Mouse (Mus musculus): ENCODE results near the gene Itpka. TPM values are rescaled to one million over a fixed set of nuclear protein-coding genes. Genes with fewer than 3 reads are reported as not detected.

Itpka gene
- polyA plus RNA-seq (2012): 0.82 and 0.90 TPM in 2 replicates

DNA sequence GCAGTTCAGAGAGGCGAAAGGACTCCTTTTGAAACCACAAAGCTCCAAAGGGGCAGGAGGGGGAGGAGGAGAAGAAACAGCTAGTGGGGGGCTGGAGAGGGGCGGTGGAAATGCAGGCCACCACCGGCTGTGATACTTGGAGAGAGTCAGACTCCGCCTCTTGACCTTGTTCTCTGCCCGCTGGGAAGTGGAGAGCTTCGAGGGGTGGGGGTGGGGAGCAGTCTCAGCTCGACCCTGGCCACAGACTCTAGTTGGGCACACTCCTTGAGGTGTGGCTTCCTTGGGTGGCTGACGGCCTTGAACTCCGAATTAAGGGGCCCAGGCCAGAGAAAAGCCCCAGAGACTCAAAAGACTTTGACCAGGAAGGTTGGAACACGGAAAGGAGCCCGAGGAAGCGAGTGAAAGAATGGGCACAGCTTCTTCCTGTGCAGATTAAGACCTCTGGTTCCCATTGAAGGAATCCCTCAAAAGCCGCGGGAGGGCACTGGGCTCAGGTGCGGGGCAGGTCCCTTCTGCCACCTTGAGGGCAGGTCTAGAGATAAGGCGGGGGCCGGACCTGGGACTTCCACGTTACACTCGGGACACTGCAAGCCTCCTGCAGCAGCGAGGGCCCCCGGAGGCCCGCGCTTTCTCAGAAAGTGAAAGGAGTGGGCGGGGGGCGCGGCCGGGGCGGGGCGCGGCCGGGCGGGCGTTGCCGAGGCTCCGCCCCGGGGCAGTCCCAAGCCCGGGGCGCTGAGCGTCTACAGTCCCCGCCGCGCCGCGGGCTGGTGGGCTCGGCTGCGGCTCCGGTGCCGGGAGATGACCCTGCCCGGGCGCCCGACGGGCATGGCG, at the start of gene Itpka:
Gene Itpka (plus strand): TSS at position 757 of the 831 bp plus-strand sequence.

DNA sequence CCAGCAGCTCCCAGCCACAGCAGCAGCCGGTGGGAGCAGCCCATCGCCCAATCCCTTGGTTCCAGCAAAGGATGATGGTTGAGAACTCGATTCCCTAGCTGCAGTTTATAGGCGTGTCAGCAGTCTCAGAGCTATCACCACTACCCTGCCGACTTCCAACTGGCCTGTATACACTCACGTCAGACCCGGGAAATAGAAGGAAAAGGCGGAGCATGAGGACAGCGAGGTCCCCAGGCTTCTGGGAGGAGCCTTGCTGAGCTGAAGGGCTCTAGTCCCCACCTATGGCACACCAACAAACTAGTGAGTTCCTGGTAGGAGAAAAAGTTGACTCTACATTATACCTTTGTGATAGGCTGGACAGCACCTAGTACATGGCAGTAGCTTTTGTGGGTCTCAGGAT, 18.1 kb downstream of the Itpka start, which contains the start of gene Ltk:
Gene Ltk (minus strand): TSS at position 181 of the 400 bp plus-strand sequence.

DNA sequence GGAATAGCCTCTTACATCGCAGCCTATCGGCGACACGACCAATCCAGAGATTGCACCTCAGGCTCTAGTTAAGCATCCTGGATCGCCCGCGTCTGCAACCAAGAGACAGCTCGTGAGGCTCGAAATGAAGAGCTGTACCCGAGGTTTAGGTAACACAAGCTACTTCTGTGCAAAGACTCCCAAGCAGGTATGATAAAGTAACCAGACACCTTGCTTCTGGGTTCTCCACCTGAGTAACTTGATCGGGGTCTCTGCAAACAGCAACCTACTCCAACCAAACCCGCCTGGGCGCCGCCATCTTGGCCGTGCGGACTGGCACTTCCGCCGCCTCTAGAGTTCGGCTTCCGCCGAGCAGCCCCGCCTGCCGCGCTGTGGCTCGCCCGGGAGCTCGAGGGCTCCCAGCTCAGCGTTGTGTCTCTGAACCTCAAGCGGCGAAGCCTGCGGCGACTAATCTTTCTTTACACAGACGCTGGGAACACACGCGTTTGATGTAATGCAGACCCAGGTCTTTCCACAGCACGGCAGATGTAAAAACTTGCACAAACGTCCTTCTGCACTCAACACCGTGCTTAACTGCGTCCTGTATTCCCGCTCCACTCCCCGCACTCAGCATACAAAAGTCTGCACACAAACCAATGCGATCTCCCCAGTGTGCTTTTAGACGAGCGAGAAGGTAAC, 45.2 kb downstream of the Itpka start, which contains the start of gene Rpap1:
Gene Rpap1 (minus strand): TSS at position 332 of the 678 bp plus-strand sequence.

DNA sequence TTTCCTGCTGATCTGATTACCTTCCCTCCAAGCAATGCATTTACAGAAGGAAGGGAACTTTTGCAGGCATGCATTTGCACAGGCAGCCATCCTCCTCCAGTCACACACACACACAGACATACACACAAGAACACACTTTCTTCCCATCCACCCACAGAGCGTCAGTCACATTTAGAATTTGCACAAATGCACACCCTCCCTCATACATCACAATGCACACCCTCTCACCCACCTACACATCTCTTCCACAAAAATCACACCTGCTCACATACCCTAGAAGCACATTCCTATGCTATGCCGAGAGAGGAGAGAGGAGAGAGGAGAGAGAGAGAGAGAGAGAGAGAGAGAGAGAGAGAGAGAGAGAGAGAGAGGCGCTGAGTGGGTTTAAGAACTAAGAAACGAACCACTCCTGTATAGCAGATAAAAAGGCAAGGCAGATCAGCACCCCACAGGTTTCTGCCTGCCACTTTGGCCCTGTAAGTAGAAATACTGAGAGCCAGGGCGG, 55.2 kb downstream of the Itpka start, which contains the start of gene Tyro3:
Gene Tyro3 (plus strand): TSS at position 455 of the 505 bp plus-strand sequence.

Other genes starting within 250 kb of the Itpka start
- gene Exd1, start 194.7 kb upstream of the Itpka start, polyA plus RNA-seq (2012): 0.09 TPM in 1 of 2 replicates, not detected in the other
- 11.6 and 12.6 TPM in 2 replicates for gene Chp1, start 194.6 kb upstream of the Itpka start, polyA plus RNA-seq (2012)
- 2.2 TPM in 2 replicates for gene Nusap1, start 124.0 kb upstream of the Itpka start, polyA plus RNA-seq (2012)
- 13.7 and 16.8 TPM in 2 replicates for gene Oip5, start 123.9 kb upstream of the Itpka start, polyA plus RNA-seq (2012)
- 3.1 and 4.6 TPM in 2 replicates for gene Ndufaf1, start 79.5 kb upstream of the Itpka start, polyA plus RNA-seq (2012)
- gene Rtf1, start 67.3 kb upstream of the Itpka start, polyA plus RNA-seq (2012): 54.8 and 75.6 TPM in 2 replicates
- gene Ltk, start 18.1 kb downstream of the Itpka start, polyA plus RNA-seq (2012): 0.06 and 0.09 TPM in 2 replicates
- 21.8 and 23.2 TPM in 2 replicates for gene Rpap1, start 45.2 kb downstream of the Itpka start, polyA plus RNA-seq (2012)
- 0.16 and 0.34 TPM in 2 replicates for gene Tyro3, start 55.4 kb downstream of the Itpka start, polyA plus RNA-seq (2012)
- gene Mga, start 154.9 kb downstream of the Itpka start, polyA plus RNA-seq (2012): 1.8 and 2.4 TPM in 2 replicates
- gene Mapkbp1, start 230.4 kb downstream of the Itpka start, polyA plus RNA-seq (2012): 2.5 and 3.4 TPM in 2 replicates